Mouse (Mus musculus) olfactory bulb, adult 2 months (tissue): ENCODE results near the gene Ocln.

ENCODE experiments used
- CTCF ChIP-seq: fragments of 200-500 bp; IDR thresholded peaks from 2 replicates; pipeline ENCODE4 v1.5.1; 2012; ENCODE audit warnings: low read depth, mild to moderate bottlenecking, low read length, moderate library complexity; ENCODE audit not compliant: insufficient read depth
- POLR2A ChIP-seq: fragments of 200-500 bp; IDR thresholded peaks from 2 replicates; pipeline ENCODE4 v1.6.1; 2012; ENCODE audit warnings: mild to moderate bottlenecking, low read depth, low read length, moderate library complexity; ENCODE audit not compliant: insufficient read depth

GRCm38 (mm10) chr13:100588646-100589045, 36.1 kb upstream of the Ocln start:
- TF ChIP-seq POLR2A (no peak), CTCF (no peak)
